Mouse (Mus musculus) C2C12 (cell line): Measurements from ENCODE around the gene Mapk11. TPM values are rescaled to one million over a fixed set of nuclear protein-coding genes. Genes with fewer than 3 reads are reported as not detected.

Experiments used
- H3K27me3 ChIP-seq: one replicate; pipeline ENCODE4 v1.6.1; 2011; ENCODE audit not compliant: control insufficient read depth, insufficient read depth, insufficient read length
- H3K36me3 ChIP-seq: one replicate; pipeline ENCODE4 v1.6.1; 2011; ENCODE audit not compliant: control insufficient read depth, insufficient read depth
- H3K4me3 ChIP-seq: one replicate; pipeline ENCODE4 v1.5.1; 2011; ENCODE audit warnings: mild to moderate bottlenecking, control low read depth; ENCODE audit not compliant: poor library complexity, insufficient read depth, severe bottlenecking
- H3K79me2 ChIP-seq: one replicate; pipeline ENCODE4 v1.6.1; 2011; ENCODE audit not compliant: control insufficient read depth, insufficient read depth
- H3K79me3 ChIP-seq: one replicate; pipeline ENCODE4 v1.6.1; 2011; ENCODE audit warnings: low read depth, control low read depth
- H3ac ChIP-seq: one replicate; pipeline ENCODE3; 2011; ENCODE audit warnings: low read depth; ENCODE audit not compliant: control insufficient read depth, insufficient read length
- CEBPB ChIP-seq: IDR thresholded peaks from one replicate; pipeline ENCODE4 v1.6.1; 2011; ENCODE audit warnings: low read depth, mild to moderate bottlenecking, control low read depth, moderate library complexity
- CTCF ChIP-seq: IDR thresholded peaks from one replicate; pipeline ENCODE4 v1.5.1; 2011; ENCODE audit not compliant: control insufficient read depth, insufficient read depth, insufficient read length
- FOSL1 ChIP-seq: IDR thresholded peaks from one replicate; pipeline ENCODE4 v1.8.0; 2011; ENCODE audit warnings: mild to moderate bottlenecking, low read length; ENCODE audit not compliant: poor library complexity, insufficient read depth, severe bottlenecking
- MAX ChIP-seq: IDR thresholded peaks from one replicate; pipeline ENCODE4 v1.6.1; 2011; ENCODE audit warnings: mild to moderate bottlenecking, control low read depth
- MYOD1 ChIP-seq: IDR thresholded peaks from one replicate; pipeline ENCODE4 v1.6.1; 2011; ENCODE audit warnings: low read depth; ENCODE audit not compliant: control insufficient read depth, insufficient read length
- MYOG ChIP-seq: IDR thresholded peaks from one replicate; pipeline ENCODE4 v1.6.1; 2011; ENCODE audit not compliant: control insufficient read depth, insufficient read length; ENCODE audit errors: extremely low read depth
- USF1 ChIP-seq: IDR thresholded peaks from one replicate; pipeline ENCODE4 v1.6.1; 2011; ENCODE audit warnings: low read depth, mild to moderate bottlenecking, control low read depth, moderate library complexity
- polyA plus RNA-seq: library from polyadenylated mRNA; unstranded; fragments of >200 nt; fragmentation: generic; extraction: Trizol; gene quantifications from one replicate; pipeline ENCODE4 v1.2.1, GENCODE M21; 2012; ENCODE audit warnings: missing spikeins

Mapk11 gene
- polyA plus RNA-seq, 1 experiment: 14.9 TPM

DNA sequence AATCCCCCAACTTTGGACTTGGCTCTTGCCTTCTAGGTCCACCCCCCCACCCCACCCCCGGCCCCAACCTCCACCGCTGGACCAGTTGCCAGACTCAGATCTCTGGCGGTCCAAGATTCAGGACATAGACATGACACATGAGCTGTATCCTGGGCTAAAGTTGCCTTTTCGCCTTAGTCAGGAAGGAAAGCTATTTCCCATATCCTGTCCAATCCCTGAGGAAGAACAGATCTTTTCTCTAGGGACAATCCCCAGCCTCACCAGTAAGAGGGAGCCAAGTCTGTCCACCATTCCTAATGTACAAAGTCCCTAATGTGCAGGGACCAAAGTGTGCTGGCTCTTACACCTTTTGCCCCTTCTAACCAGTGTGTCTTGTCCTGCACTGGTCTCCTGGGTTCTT lies 7.5 kb downstream of the Mapk11 start:
- peaks cover 15% of the 10 kb centered on the region for H3K36me3 ChIP-seq
- no peak overlapping the region for H3ac ChIP-seq
- no peaks in the 10 kb centered on the region for H3K27me3 ChIP-seq
- TF ChIP-seq MAX (no peak), CEBPB (no peak), MYOG (no peak), MYOD1 (no peak), CTCF (no peak), FOSL1 (no peak)
- H3K79me2 ChIP-seq: peaks cover 7% of the 10 kb centered on the region
- H3K79me3 ChIP-seq: peaks cover 2% of the 10 kb centered on the region
- H3K4me3 ChIP-seq: no peak overlapping the region

GRCm38 (mm10) chr15:89141443-89141842 lies 8.0 kb downstream of the Mapk11 start:
- Histone ChIP-seq H3K36me3 (peaks cover 15% of the 10 kb centered on the region), H3K4me3 (no peak overlapping the region), H3ac (no peak overlapping the region), H3K79me2 (peaks cover 7% of the 10 kb centered on the region), H3K27me3 (no peaks in the 10 kb centered on the region), H3K79me3 (peaks cover 2% of the 10 kb centered on the region)
- TF ChIP-seq USF1: no peak
- no peak for TF ChIP-seq CTCF
- no peak for TF ChIP-seq MYOD1
- TF ChIP-seq MYOG: no peak
- TF ChIP-seq CEBPB: no peak
- TF ChIP-seq MAX: no peak
- TF ChIP-seq FOSL1: no peak

DNA sequence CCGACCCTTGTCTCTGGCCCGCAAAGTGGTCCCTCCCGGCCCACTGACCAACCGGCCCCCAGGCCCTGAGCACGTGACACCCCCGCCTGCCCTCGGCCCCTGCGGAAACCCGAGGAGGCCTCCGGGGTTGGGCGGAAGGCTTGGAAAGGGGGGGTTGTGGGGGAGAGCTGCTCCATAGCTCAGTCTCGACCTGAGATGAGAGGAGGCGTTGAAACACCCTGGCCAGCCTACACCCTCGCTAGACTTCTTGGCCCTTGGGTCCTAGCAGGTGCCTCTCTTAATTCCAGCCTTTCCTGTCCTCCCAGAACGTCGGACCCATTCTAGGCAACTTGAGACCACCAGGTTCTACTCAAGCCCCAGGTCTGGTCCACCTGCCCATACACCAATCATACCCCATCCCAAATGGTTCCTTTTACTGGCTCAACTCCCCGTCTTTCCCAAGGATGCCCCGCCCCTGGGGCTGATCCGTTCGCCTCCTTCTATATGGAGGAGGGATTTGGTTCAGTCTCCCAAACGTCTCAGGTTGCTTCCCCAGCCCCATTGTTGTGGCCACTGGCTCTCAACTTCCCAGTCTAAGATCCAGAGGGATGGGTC lies 8.7 kb downstream of the Mapk11 start, which contains the start of gene Mapk12:
TSS of gene Mapk12 (minus strand) at position 45 of the 594 bp plus-strand sequence.
- TF ChIP-seq USF1 (peak; percentile 93), CEBPB (no peak)
- peaks cover 7% of the 10 kb centered on the region for H3K79me2 ChIP-seq

DNA sequence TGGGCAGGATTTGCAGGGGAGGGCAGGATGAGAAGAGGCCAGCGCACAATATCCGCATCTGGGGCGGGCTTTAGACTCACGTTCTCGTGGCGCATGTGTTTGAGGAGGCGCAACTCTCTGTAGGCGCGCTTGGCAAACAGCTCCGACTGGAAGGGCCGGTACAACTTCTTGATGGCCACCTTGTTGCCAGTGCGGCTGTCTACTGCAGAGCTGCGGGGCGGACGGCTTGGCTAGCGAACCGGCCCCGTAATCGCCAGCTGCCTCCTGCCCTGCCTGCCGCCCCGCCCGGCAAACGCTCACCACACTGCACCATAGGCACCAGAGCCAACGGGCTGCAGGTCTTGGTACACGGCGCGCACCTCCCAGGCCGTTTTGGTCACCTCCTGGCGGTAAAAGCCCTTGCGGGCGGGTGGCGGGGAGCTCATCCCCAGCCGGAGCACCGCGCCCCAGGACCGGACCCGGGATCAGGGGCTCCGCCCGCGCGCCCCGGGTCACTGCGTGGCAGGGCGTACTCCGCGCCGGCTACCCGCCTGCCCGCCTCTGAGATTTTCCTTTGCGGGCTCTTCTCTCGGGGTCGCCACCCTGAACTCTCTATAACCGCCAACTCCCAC lies 9.3 kb downstream of the Mapk11 start:
- Histone ChIP-seq H3K79me2 (peaks cover 7% of the 10 kb centered on the region), H3K79me3 (peaks cover 2% of the 10 kb centered on the region), H3K4me3 (peak overlapping the region; percentile 55), H3K27me3 (no peaks in the 10 kb centered on the region), H3ac (peak overlapping the region; percentile 56), H3K36me3 (peaks cover 5% of the 10 kb centered on the region)
- no peak for TF ChIP-seq FOSL1
- TF ChIP-seq CTCF: no peak
- TF ChIP-seq MAX: peak; percentile 63

More for the DNA sequence above, 8.7 kb downstream of the Mapk11 start, which contains the start of gene Mapk12:
- Histone ChIP-seq H3ac (peak within 1 kb of the TSS; percentile 56), H3K4me3 (peak within 1 kb of the TSS; percentile 55), H3K27me3 (no peaks in the 10 kb centered on the region), H3K36me3 (peaks cover 11% of the 10 kb centered on the region), H3K79me3 (peaks cover 2% of the 10 kb centered on the region)

GRCm38 (mm10) chr15:89138531-89138930 lies 10.9 kb downstream of the Mapk11 start:
- Histone ChIP-seq H3K36me3 (peaks cover 5% of the 10 kb centered on the region), H3K79me3 (peaks cover 2% of the 10 kb centered on the region), H3ac (no peak overlapping the region), H3K4me3 (no peak overlapping the region), H3K79me2 (peaks cover 7% of the 10 kb centered on the region), H3K27me3 (no peaks in the 10 kb centered on the region)
- TF ChIP-seq CEBPB (no peak), MAX (no peak), FOSL1 (no peak), MYOG (no peak), MYOD1 (no peak), CTCF (no peak), USF1 (no peak)

DNA sequence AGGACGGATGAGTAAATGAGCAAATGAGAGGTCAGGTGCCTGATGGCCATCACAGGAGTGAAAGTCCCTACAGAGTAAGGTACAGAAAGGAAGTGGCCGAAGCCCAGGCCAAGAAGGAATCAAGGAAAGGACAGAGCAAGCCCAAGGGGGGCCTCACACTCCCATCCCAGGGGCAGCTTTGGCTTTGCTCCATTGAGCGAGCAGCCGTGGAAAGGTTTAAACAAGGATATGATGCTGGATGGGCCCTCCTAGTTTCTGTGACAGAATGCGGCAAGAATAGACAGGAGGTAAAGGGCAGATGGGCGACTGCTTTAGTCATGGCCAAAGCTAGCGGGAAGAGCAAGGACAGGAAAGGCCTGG lies 11.4 kb downstream of the Mapk11 start:
- Histone ChIP-seq H3K79me2 (peaks cover 7% of the 10 kb centered on the region), H3K27me3 (no peaks in the 10 kb centered on the region), H3K79me3 (peaks cover 2% of the 10 kb centered on the region), H3K4me3 (no peak overlapping the region), H3ac (no peak overlapping the region), H3K36me3 (peaks cover 5% of the 10 kb centered on the region)
- TF ChIP-seq FOSL1: no peak
- no peak for TF ChIP-seq MAX
- TF ChIP-seq MYOD1: no peak
- TF ChIP-seq CTCF: no peak
- TF ChIP-seq USF1: no peak
- no peak for TF ChIP-seq MYOG
- no peak for TF ChIP-seq CEBPB
